Mouse (Mus musculus) spleen, adult 2 months (tissue): ENCODE measurements at regions not wholly inside any gene's neighbourhood (a gene's known extent, or its start where the extent isn't known, plus 50 kb on each side); places are given as distances from the start of the nearest gene placed in this dataset.

Experiments
- CTCF ChIP-seq: fragments of 200-500 bp; IDR thresholded peaks from 2 replicates; pipeline ENCODE4 v1.5.1; 2011; ENCODE audit warnings: mild to moderate bottlenecking, inconsistent platforms; ENCODE audit not compliant: insufficient read depth, insufficient read length, insufficient replicate concordance; ENCODE audit errors: extremely low read depth
- POLR2A ChIP-seq: fragments of 200-500 bp; IDR thresholded peaks from 2 replicates; pipeline ENCODE4 v1.6.1; 2011; ENCODE audit warnings: low read depth, low read length, inconsistent platforms

- TF ChIP-seq CTCF (no peak), POLR2A (no peak)
These were observed 85.3 kb upstream of the Gm4791 start for GRCm38 (mm10) chr9:46913238-46913637.
